Comparison of ENCODE assay signal across 9 mouse cellular contexts in the genomic region with DNA sequence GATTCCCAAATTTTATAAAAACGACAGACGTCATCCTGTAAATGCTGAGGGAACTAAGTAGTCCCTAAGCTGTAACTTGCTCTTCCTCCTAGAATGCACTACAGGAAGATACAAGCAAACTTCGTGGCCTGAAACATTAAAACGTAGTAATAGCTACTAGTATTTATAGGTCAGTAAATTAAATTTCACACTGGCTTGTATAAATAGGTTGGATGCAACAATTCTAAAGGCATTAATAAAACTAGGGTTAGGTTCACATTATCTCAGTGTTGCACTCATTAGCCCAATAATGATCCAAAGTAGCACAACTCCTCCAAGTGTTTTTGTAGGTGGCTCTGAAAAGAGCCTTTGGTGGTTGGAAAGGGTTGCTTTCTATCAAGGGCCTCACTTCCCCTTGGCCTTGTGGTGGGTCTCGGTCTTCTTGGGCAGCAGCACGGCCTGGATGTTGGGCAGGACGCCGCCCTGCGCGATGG. TPM values are rescaled to one million over a fixed set of nuclear protein-coding genes. Genes with fewer than 3 reads are reported as not detected.
DNase-seq lines count a peak whose midpoint lies in the region; ATAC-seq and TF ChIP-seq lines count a peak whose summit lies in the region.
"Had no signal": no experiment of that assay in that cellular context is flagged by ENCODE, and none has a peak within 500 bp of the region (broad histone marks: within the 10 kb centered on the region; RNA-seq: fewer than 3 reads in every experiment).

No protein-coding gene starts in this region.

- peak overlapping the region; percentile 77 for H3K9ac ChIP-seq in heart, adult 2 months (ENCODE audit: low read depth, low read length)
- H3K9ac ChIP-seq in forebrain, embryonic 12.5 days: peak overlapping the region; percentile 73
- H3K9ac ChIP-seq in liver, embryonic 15.5 days: peak overlapping the region; percentile 62

- no peaks in the 10 kb centered on the region for H3K27me3 ChIP-seq in heart, adult 2 months (ENCODE audit: control insufficient read depth, insufficient read depth, low read length)
- no peaks in the 10 kb centered on the region for H3K27me3 ChIP-seq in E14TG2a.4 (ENCODE audit: insufficient read depth, low read length)
- H3K27me3 ChIP-seq in forebrain, embryonic 12.5 days: no peaks in the 10 kb centered on the region
- no peaks in the 10 kb centered on the region for H3K27me3 ChIP-seq in liver, embryonic 15.5 days
- H3K27me3 ChIP-seq: Patski had no signal

- peak overlapping the region; percentile 60 for H3K4me3 ChIP-seq in heart, adult 2 months
- peak overlapping the region; percentile 69 for H3K4me3 ChIP-seq in E14TG2a.4 (replicated peaks; ENCODE audit: low read length)
- peak overlapping the region; percentile 46 for H3K4me3 ChIP-seq in forebrain, embryonic 12.5 days (replicated peaks)
- peak overlapping the region; percentile 57 for H3K4me3 ChIP-seq in liver, embryonic 15.5 days (replicated peaks)

- no peaks in the 10 kb centered on the region; the same call in none of the 2 replicates for H3K4me1 ChIP-seq in heart, adult 2 months (ENCODE audit: control insufficient read depth, insufficient read depth, low read length)
- peaks cover 34% of the 10 kb centered on the region for H3K4me1 ChIP-seq in E14TG2a.4 (replicated peaks; ENCODE audit: low read depth, low read length)
- peaks cover 33% of the 10 kb centered on the region for H3K4me1 ChIP-seq in forebrain, embryonic 12.5 days
- peaks cover 39% of the 10 kb centered on the region for H3K4me1 ChIP-seq in liver, embryonic 15.5 days (replicated peaks)

- H3K27ac ChIP-seq in heart, adult 2 months: peak overlapping the region; percentile 56; the same call in 1 of the 2 replicates
- H3K27ac ChIP-seq in forebrain, embryonic 12.5 days: peak overlapping the region; percentile 97
- H3K27ac ChIP-seq in liver, embryonic 15.5 days (replicated peaks): peak overlapping the region; percentile 99

- TF ChIP-seq EP300 in heart, adult 2 months (IDR thresholded peaks at IDR 0.05; ENCODE audit: insufficient read depth, low read depth, low read length): no peak

- no peak for DNase-seq in heart, adult 2 months
- no peak for DNase-seq in heart, adult 8-10 months (ENCODE audit: low spot score)
- no peak for DNase-seq in urinary bladder, postnatal 36 days (ENCODE audit: low spot score in 2 of 2)
- no peak for DNase-seq in layer of hippocampus, postnatal 10 days (ENCODE audit: low spot score in 2 of 2)
- no peak for DNase-seq in left cerebral cortex, postnatal 14 days (ENCODE audit: low spot score in 2 of 2)

- ATAC-seq in forebrain, embryonic 12.5 days (ENCODE audit: low FRiP score): no peak
- ATAC-seq in liver, embryonic 15.5 days (ENCODE audit: insufficient read depth): no peak

- H3K79me2 ChIP-seq in heart, adult 2 months (replicated peaks; ENCODE audit: control insufficient read depth, insufficient read depth, low read length): no peaks in the 10 kb centered on the region

- no peak for TF ChIP-seq CTCF in heart, adult 2 months (IDR thresholded peaks at IDR 0.05)
- TF ChIP-seq CTCF in E14TG2a.4 (conservative IDR thresholded peaks at IDR 0.05; ENCODE audit: low read length): no peak

- intact Hi-C loops in heart, adult 2 months (cut with DNase I): loop anchor here (2.0 to 10.0 kb wide), 4 partner anchors 34 to 1982 kb away; a partner anchor contains a TSS
- intact Hi-C loops in left cerebral cortex, postnatal 14 days (cut with DNase I): no loop called here

- no peak for TF ChIP-seq POLR2A in heart, adult 2 months (IDR thresholded peaks at IDR 0.05; ENCODE audit: insufficient read depth, low read depth, low read length)

- H3K9me3 ChIP-seq in E14TG2a.4 (ENCODE audit: low read length): no peaks in the 10 kb centered on the region
- no peaks in the 10 kb centered on the region for H3K9me3 ChIP-seq in forebrain, embryonic 12.5 days
- H3K9me3 ChIP-seq in liver, embryonic 15.5 days (replicated peaks): no peaks in the 10 kb centered on the region

- 9% methylated on average over 10 of the region's 10 CpGs for WGBS in heart, adult 2 months
- WGBS in forebrain, embryonic 12.5 days: 2% methylated on average over 10 of the region's 10 CpGs
- WGBS in liver, embryonic 15.5 days (ENCODE audit: insufficient replicate concordance): 0% methylated on average over 10 of the region's 10 CpGs

- peaks cover 2% of the 10 kb centered on the region; the same call in 1 of the 2 replicates for H3K36me3 ChIP-seq in heart, adult 2 months (ENCODE audit: control insufficient read depth, insufficient read depth, low read length)
- H3K36me3 ChIP-seq in E14TG2a.4 (ENCODE audit: insufficient read depth, low read length): no peaks in the 10 kb centered on the region; the same call in 1 of the 2 replicates
- no peaks in the 10 kb centered on the region for H3K36me3 ChIP-seq in forebrain, embryonic 12.5 days (replicated peaks)
- H3K36me3 ChIP-seq in liver, embryonic 15.5 days (replicated peaks): 0 out of 2 replicates have a peak, but pooled peaks cover 2% of the 10 kb centered on the region

- peak overlapping the region; percentile 63 for H3K4me2 ChIP-seq in forebrain, embryonic 12.5 days
- H3K4me2 ChIP-seq in liver, embryonic 15.5 days: peak overlapping the region; percentile 74

RNA-seq across cellular contexts. Expression of a gene that starts 0.5 kb away (rescaled TPM):
- total RNA-seq in heart, adult 2 months (2021): 1 to 10 TPM; 1.3 to 4.2 TPM
- polyA plus RNA-seq in heart, adult 2 months (2012; rRNA removed): 0.62 TPM in 1 of 2 replicates, not detected in the other
- 1 to 10 TPM in 3 of 4 experiments, not detected in 1; 1.5 to 4.4 (median 2.0) TPM for total RNA-seq in heart, adult 8-10 months (2022)
- polyA plus RNA-seq in forebrain, embryonic 12.5 days (2016; fragmentation: Nextera tagmentation; extraction: Ambion mirVana): 34.1 and 37.7 TPM in 2 replicates
- 40.7 and 47.8 TPM in 2 replicates for polyA plus RNA-seq in liver, embryonic 15.5 days (2015; fragmentation: Nextera tagmentation; extraction: Ambion mirVana)
- 10 to 100 TPM; 27.8 to 28.5 TPM for total RNA-seq in layer of hippocampus, postnatal 10 days (2021)
- 10 to 100 TPM; 13.2 to 15.7 TPM for total RNA-seq in left cerebral cortex, postnatal 14 days (2021)
- polyA plus RNA-seq: Patski had no signal

RNA-seq across cellular contexts. Expression of a gene that starts 0.8 kb away (rescaled TPM):
- total RNA-seq in heart, adult 2 months (2021): 1 to 10 TPM; 2.6 to 6.9 TPM
- 1.6 and 1.9 TPM in 2 replicates for polyA plus RNA-seq in heart, adult 2 months (2012; rRNA removed)
- 1 to 10 TPM; 2.0 to 7.1 (median 4.3) TPM for total RNA-seq in heart, adult 8-10 months (2022)
- 4.9 and 5.2 TPM in 2 replicates for polyA plus RNA-seq in forebrain, embryonic 12.5 days (2016; fragmentation: Nextera tagmentation; extraction: Ambion mirVana)
- 7.6 and 11.2 TPM in 2 replicates for polyA plus RNA-seq in liver, embryonic 15.5 days (2015; fragmentation: Nextera tagmentation; extraction: Ambion mirVana)
- 10 to 100 TPM; 26.0 to 38.7 TPM for total RNA-seq in layer of hippocampus, postnatal 10 days (2021)
- 10 to 100 TPM in 1 of 2 experiments, 1 to 10 TPM in 1; 9.6 to 16.1 TPM for total RNA-seq in left cerebral cortex, postnatal 14 days (2021)

RNA-seq across cellular contexts. Expression of a gene that starts 2.8 kb away (rescaled TPM):
- 10 to 100 TPM; 24.6 to 31.5 TPM for total RNA-seq in heart, adult 2 months (2021)
- 4.9 TPM in 1 of 2 replicates, not detected in the other for polyA plus RNA-seq in heart, adult 2 months (2012; rRNA removed)
- 10 to 100 TPM; 26.9 to 29.6 (median 28.6) TPM for total RNA-seq in heart, adult 8-10 months (2022)
- 2.4 and 4.5 TPM in 2 replicates for polyA plus RNA-seq in forebrain, embryonic 12.5 days (2016; fragmentation: Nextera tagmentation; extraction: Ambion mirVana)
- 4.0 and 6.0 TPM in 2 replicates for polyA plus RNA-seq in liver, embryonic 15.5 days (2015; fragmentation: Nextera tagmentation; extraction: Ambion mirVana)
- 100 to 1,000 TPM; 312 to 419 TPM for total RNA-seq in layer of hippocampus, postnatal 10 days (2021)
- total RNA-seq in left cerebral cortex, postnatal 14 days (2021): 100 to 1,000 TPM; 311 to 320 TPM

RNA-seq across cellular contexts. Expression of a gene that starts 18.2 kb away (rescaled TPM):
- 1 to 10 TPM; 1.8 to 3.2 TPM for total RNA-seq in heart, adult 2 months (2021)
- polyA plus RNA-seq in heart, adult 2 months (2012; rRNA removed): 0.73 TPM in 1 of 2 replicates, not detected in the other
- total RNA-seq in heart, adult 8-10 months (2022): 1 to 10 TPM; 1.4 to 4.4 (median 4.0) TPM
- 0.74 and 0.86 TPM in 2 replicates for polyA plus RNA-seq in forebrain, embryonic 12.5 days (2016; fragmentation: Nextera tagmentation; extraction: Ambion mirVana)
- polyA plus RNA-seq in liver, embryonic 15.5 days (2015; fragmentation: Nextera tagmentation; extraction: Ambion mirVana): 0.86 and 0.88 TPM in 2 replicates
- 10 to 100 TPM; 22.7 to 23.3 TPM for total RNA-seq in layer of hippocampus, postnatal 10 days (2021)
- 10 to 100 TPM; 15.4 to 16.2 TPM for total RNA-seq in left cerebral cortex, postnatal 14 days (2021)

RNA-seq across cellular contexts. Expression of a gene that starts 27.3 kb away (rescaled TPM):
- 1 to 10 TPM; 2.3 to 2.5 TPM for total RNA-seq in heart, adult 2 months (2021)
- not detected in 2 replicates for polyA plus RNA-seq in heart, adult 2 months (2012; rRNA removed)
- 1 to 10 TPM in 3 of 4 experiments, under 1 TPM in 1; 0.62 to 4.7 (median 2.5) TPM for total RNA-seq in heart, adult 8-10 months (2022)
- 44.0 and 46.6 TPM in 2 replicates for polyA plus RNA-seq in forebrain, embryonic 12.5 days (2016; fragmentation: Nextera tagmentation; extraction: Ambion mirVana)
- 32.9 and 34.2 TPM in 2 replicates for polyA plus RNA-seq in liver, embryonic 15.5 days (2015; fragmentation: Nextera tagmentation; extraction: Ambion mirVana)
- 10 to 100 TPM; 33.1 to 44.1 TPM for total RNA-seq in layer of hippocampus, postnatal 10 days (2021)
- 10 to 100 TPM in 1 of 2 experiments, 1 to 10 TPM in 1; 7.6 to 10.5 TPM for total RNA-seq in left cerebral cortex, postnatal 14 days (2021)

Comparison
In these comparisons a context has a peak if more than half of its experiments do, and no peak if none do; other contexts are left out.
1. RNA of a gene that starts 2.8 kb away (total RNA-seq): 312 to 419 TPM in layer of hippocampus, postnatal 10 days and 311 to 320 TPM in left cerebral cortex, postnatal 14 days; 24.6 to 31.5 TPM in heart, adult 2 months and 26.9 to 29.6 TPM in heart, adult 8-10 months; every median in the first group is over 4 times any median in the second.
2. Peak in every context shown above with its lines, with median percentiles within 50 percentile points of each other: H3K27ac ChIP-seq, H3K4me3 ChIP-seq and H3K9ac ChIP-seq.